ENCODE assay signal across 8 mouse cellular contexts in the genomic region with DNA sequence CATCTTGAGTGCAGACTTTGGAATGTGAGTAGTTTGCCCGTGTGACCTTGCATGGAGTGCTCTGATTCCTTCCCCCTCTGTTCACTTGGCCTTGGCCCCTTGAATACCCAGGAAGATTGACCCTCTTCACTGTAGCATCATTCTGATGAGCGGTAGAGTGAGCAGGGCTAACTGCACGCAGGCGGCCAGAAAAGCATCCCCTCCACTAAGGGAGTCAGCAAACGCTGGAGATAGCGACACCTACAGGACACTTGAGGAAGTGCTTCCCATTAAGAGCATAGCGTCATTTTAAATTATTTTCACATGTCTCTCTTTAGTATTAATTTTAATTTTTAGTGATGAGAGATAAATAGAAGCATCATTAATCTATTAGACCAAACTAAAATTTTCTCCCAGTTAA. TPM values are rescaled to one million over a fixed set of nuclear protein-coding genes. Genes with fewer than 3 reads are reported as not detected.
DNase-seq lines count a peak whose midpoint lies in the region; ATAC-seq and TF ChIP-seq lines count a peak whose summit lies in the region.

No protein-coding gene starts in this region.

- 49% methylated on average over 7 of the region's 7 CpGs for WGBS in thymus, adult 2 months

- no peak for TF ChIP-seq POLR2A in thymus, adult 2 months (IDR thresholded peaks at IDR 0.05; ENCODE audit: control insufficient read depth, extremely low read depth, insufficient read depth, low read length, poor library complexity)

- peaks cover 8% of the 10 kb centered on the region for H3K4me1 ChIP-seq in thymus, adult 2 months (replicated peaks; ENCODE audit: control insufficient read depth, insufficient read depth, low read length)

- DNase-seq in frontal cortex, postnatal 10 days (ENCODE audit: low spot score in 2 of 2): no peak
- DNase-seq in thymus, adult 2 months: peak; percentile 26
- no peak for DNase-seq in thymus, adult 18-20 months
- DNase-seq in embryo, embryonic 11.5 days (ENCODE audit: low read depth, low spot score): peak; percentile 19
- DNase-seq in kidney, postnatal 10 days: peak; percentile 68
- DNase-seq in naive thymus-derived CD4-positive, alpha-beta T cell, adult 2 months (ENCODE audit: low read depth): peak; percentile 72

- peak; percentile 82 for ATAC-seq in frontal cortex, adult (ENCODE audit: low TSS enrichment)
- no peak for ATAC-seq in inflammation-experienced regulatory T-cells, adult 6 months

- peak; percentile 75; the same call in 1 of the 2 replicates for TF ChIP-seq CTCF in thymus, adult 2 months (IDR thresholded peaks at IDR 0.05; ENCODE audit: borderline replicate concordance, control insufficient read depth, extremely low read depth, insufficient read depth, low read length, poor library complexity)

- H3K27ac ChIP-seq in thymus, adult 2 months (ENCODE audit: control insufficient read depth, insufficient read depth, low read length): no peak overlapping the region

- no peaks in the 10 kb centered on the region for H3K36me3 ChIP-seq in thymus, adult 2 months (ENCODE audit: control insufficient read depth, insufficient read depth, low read length)

- no peak overlapping the region for H3K4me3 ChIP-seq in thymus, adult 2 months (ENCODE audit: control insufficient read depth, insufficient read depth, low read length)

- no peaks in the 10 kb centered on the region for H3K27me3 ChIP-seq in thymus, adult 2 months (ENCODE audit: control insufficient read depth, insufficient read depth, low read length)

RNA-seq across cellular contexts. Expression of a gene that starts 13.8 kb away (rescaled TPM):
- polyA plus RNA-seq in thymus, adult 2 months (2012; rRNA removed): 2.1 and 2.2 TPM in 2 replicates
- 1 to 10 TPM; 2.0 to 6.5 (median 3.3) TPM for polyA plus RNA-seq in inflammation-experienced regulatory T-cells, adult 6 months (2017; shearing (Covaris generic))

Comparison
In these comparisons a context has a peak if more than half of its experiments do, and no peak if none do; other contexts are left out.
1. DNase-seq: peak in thymus, adult 2 months (single experiment), embryo, embryonic 11.5 days (single experiment), kidney, postnatal 10 days (single experiment) and naive thymus-derived CD4-positive, alpha-beta T cell, adult 2 months (single experiment); none in frontal cortex, postnatal 10 days (0 of 2) and thymus, adult 18-20 months (0 of 2).